Mouse (Mus musculus): ENCODE results near the gene Agl. TPM values are rescaled to one million over a fixed set of nuclear protein-coding genes. Genes with fewer than 3 reads are reported as not detected.
"Not testable (repeated sequence)": the region's sequence is repeated elsewhere in the genome, so short reads cannot be mapped to it uniquely, and the experiment has no call there.

The Agl gene
- polyA plus RNA-seq, 1 experiment from 2014 or later = 50.3 TPM

DNA sequence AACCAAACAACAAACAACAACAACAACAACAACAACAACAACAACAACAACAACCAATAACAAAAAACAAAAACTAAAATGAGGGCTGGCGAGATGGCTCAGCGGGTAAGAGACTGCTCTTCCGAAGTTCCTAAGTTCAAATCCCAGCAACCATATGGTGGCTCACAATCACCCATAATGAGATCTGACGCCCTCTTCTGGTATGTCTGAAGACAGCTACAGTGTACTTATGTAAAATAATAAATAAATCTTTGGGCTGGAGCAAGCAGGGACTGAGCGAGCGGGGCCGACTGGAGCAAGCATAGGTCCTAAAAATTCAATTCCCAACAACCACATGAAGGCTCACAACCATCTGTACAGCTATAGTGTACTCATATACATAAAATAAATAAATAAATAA, 60.3 kb downstream of the Agl start:
- 91% methylated on average over 7 of the region's 7 CpGs for WGBS
- peaks cover 65% of the 10 kb centered on the region for H3K36me3 ChIP-seq
- not testable (repeated sequence) for H3K4me3 ChIP-seq; H3K27me3 ChIP-seq (replicated peaks); H3K27ac ChIP-seq (ENCODE audit: poor library complexity, severe bottlenecking); H3K4me2 ChIP-seq; H3K9ac ChIP-seq; H3K9me3 ChIP-seq (replicated peaks); H3K4me1 ChIP-seq (replicated peaks); ATAC-seq (ENCODE audit: insufficient number of reproducible peaks, low FRiP score)

DNA sequence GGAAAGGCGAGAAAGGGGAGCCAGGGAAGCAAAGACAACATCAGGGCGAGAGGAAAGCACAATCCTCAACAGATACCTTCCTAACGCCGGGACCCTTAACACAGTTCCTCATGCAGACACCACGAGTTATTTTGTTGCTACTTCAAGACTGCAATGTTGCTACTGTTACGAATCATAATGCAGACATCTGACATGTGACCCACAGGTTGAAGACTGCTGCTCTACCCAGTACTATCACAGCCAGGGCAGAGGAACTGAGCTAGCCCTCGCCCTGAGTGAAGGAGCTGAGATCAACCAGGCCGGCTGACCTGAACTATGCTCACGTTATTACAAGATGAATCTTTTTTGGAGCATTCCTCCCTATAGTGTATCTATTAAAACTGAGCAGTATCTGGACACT, 67.0 kb downstream of the Agl start:
- no peak for ATAC-seq (ENCODE audit: insufficient number of reproducible peaks, low FRiP score)
- H3K36me3 ChIP-seq = peaks cover 25% of the 10 kb centered on the region
- peaks cover 3% of the 10 kb centered on the region; the same call in 1 of the 2 replicates for H3K9me3 ChIP-seq (replicated peaks)
- no peaks in the 10 kb centered on the region for H3K27me3 ChIP-seq (replicated peaks)
- 68% methylated on average over 9 of the region's 9 CpGs for WGBS
- no peak overlapping the region for H3K4me3 ChIP-seq
- H3K4me1 ChIP-seq (replicated peaks) = 0 out of 2 replicates have a peak, but pooled peaks cover 4% of the 10 kb centered on the region
- H3K4me2 ChIP-seq = no peak overlapping the region
- no peak overlapping the region for H3K27ac ChIP-seq (ENCODE audit: poor library complexity, severe bottlenecking)
- no peak overlapping the region for H3K9ac ChIP-seq

DNA sequence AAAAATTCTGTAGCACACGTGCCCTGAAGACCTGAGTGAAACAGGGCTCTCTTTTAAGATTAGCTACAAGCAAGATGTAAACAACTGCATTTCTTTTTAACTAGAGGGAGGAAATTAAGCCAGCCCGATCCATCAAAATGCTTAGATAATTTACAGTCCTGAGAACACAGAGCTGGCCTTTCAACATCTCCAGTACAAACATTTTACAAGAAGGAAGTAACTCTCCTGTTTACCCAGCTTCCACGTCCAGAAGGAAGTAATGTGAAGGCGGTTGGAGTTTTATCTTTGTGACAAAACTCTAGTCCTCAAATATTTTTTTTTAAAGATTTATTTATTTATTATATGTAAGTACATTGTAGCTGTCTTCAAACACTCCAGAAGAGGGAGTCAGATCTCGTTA, 67.9 kb downstream of the Agl start:
- Histone ChIP-seq H3K4me2 (no peak overlapping the region), H3K4me1 (replicated peaks) (0 out of 2 replicates have a peak, but pooled peaks cover 4% of the 10 kb centered on the region), H3K4me3 (no peak overlapping the region), H3K9me3 (replicated peaks) (peaks cover 3% of the 10 kb centered on the region; the same call in 1 of the 2 replicates), H3K27ac (ENCODE audit: poor library complexity, severe bottlenecking) (no peak overlapping the region), H3K36me3 (peaks cover 19% of the 10 kb centered on the region), H3K27me3 (replicated peaks) (no peaks in the 10 kb centered on the region), H3K9ac (no peak overlapping the region)
- 73% methylated on average over 5 of the region's 5 CpGs for WGBS
- no peak for ATAC-seq (ENCODE audit: insufficient number of reproducible peaks, low FRiP score)

DNA sequence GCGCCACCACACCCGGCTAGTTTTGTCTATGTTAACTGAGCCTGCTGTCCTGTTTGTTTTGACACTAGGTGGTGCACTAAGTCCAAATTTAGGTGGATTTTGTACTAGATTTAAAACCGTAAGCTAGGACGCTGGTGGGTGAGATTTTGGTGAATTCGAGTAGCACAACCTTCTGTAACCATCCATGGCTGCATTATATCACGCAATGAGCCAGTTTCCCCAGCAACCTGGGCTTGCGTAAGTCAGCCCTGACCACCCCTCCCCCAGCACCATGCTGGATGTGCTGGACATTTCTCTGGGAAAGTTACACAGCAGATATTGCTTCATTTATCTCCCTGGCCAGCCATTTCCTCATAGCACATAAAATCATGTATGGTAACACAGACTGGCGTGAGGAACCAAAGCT, 70.6 kb downstream of the Agl start:
- no peak overlapping the region for H3K27ac ChIP-seq (ENCODE audit: poor library complexity, severe bottlenecking)
- H3K9ac ChIP-seq = no peak overlapping the region
- 68% methylated on average over 8 of the region's 8 CpGs for WGBS
- 0 out of 2 replicates have a peak, but pooled peaks cover 4% of the 10 kb centered on the region for H3K4me1 ChIP-seq (replicated peaks)
- 0 out of 2 replicates have a peak, but pooled peaks have one; percentile 11 for ATAC-seq (ENCODE audit: insufficient number of reproducible peaks, low FRiP score)
- H3K4me2 ChIP-seq = no peak overlapping the region
- H3K36me3 ChIP-seq = no peaks in the 10 kb centered on the region
- no peaks in the 10 kb centered on the region for H3K27me3 ChIP-seq (replicated peaks)
- H3K9me3 ChIP-seq (replicated peaks) = peaks cover 8% of the 10 kb centered on the region; the same call in 1 of the 2 replicates
- no peak overlapping the region for H3K4me3 ChIP-seq

DNA sequence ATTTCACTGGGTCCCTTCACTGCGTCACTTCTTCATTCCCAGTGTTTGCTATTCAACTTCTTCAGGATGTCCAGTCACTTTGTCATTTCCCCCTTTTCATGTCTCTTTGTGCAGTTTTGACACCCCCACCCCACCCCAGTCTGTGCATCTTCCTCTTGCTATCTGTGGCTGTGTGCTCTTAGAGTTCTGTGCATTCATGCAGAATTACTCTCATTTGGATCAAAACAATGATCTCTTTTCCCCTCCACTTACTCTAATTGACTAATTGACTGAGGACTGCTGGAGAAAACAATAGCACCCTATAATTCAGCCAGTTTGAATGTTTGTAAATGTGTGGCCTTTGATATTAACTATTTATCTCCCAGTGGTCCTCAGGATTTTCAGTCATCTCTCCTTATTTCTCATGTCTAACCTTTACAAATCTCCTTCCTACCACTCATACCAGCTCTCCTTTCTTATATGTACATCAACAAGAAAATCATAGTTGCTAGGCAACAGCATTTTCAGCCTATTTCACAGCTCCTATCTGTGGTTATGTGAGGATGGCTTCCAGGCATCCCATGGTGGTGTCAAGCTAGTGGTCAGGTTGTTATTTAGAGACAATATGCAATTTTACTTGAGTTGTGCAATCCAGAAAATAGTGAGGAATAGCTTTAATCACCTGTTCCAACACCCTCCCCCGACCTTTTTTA, 78.3 kb downstream of the Agl start:
- Histone ChIP-seq H3K27me3 (replicated peaks) (no peaks in the 10 kb centered on the region), H3K4me3 (no peak overlapping the region), H3K36me3 (no peaks in the 10 kb centered on the region), H3K4me2 (no peak overlapping the region), H3K27ac (ENCODE audit: poor library complexity, severe bottlenecking) (no peak overlapping the region), H3K9ac (no peak overlapping the region), H3K9me3 (replicated peaks) (peaks cover 5% of the 10 kb centered on the region; the same call in 1 of the 2 replicates), H3K4me1 (replicated peaks) (peaks cover 7% of the 10 kb centered on the region; the same call in 1 of the 2 replicates)
- 71% methylated on average over 2 of the region's 2 CpGs for WGBS
- no peak for ATAC-seq (ENCODE audit: insufficient number of reproducible peaks, low FRiP score)

DNA sequence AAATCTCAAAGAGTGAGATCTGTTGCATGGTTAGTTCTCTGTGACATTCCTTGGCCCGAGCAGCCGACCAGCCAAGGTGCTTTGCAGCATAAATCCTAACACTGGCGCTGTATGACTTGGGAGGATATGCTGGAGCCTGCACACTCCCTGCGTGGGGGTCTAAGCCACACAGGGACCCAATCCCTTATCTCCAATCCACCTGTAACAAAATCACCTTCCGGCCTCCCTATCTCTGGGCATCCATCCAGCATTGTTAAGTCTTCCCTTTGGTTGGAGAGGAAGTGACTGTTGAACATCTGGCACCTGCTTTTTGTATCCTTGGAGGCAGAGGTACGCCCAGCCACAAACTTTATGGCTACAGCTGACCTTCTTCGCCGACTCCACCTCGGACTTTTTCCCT, 81.2 kb downstream of the Agl start:
- Histone ChIP-seq H3K27me3 (replicated peaks) (no peaks in the 10 kb centered on the region), H3K4me3 (no peak overlapping the region), H3K9ac (no peak overlapping the region), H3K4me2 (0 out of 2 replicates have a peak overlapping the region, but pooled peaks have one; percentile 5), H3K27ac (ENCODE audit: poor library complexity, severe bottlenecking) (peak overlapping the region; percentile 8; the same call in 1 of the 2 replicates), H3K4me1 (replicated peaks) (peaks cover 7% of the 10 kb centered on the region; the same call in 1 of the 2 replicates), H3K9me3 (replicated peaks) (no peaks in the 10 kb centered on the region), H3K36me3 (no peaks in the 10 kb centered on the region)
- 50% methylated on average over 9 of the region's 9 CpGs for WGBS
- ATAC-seq (ENCODE audit: insufficient number of reproducible peaks, low FRiP score) = peak; percentile 55; the same call in 1 of the 2 replicates

DNA sequence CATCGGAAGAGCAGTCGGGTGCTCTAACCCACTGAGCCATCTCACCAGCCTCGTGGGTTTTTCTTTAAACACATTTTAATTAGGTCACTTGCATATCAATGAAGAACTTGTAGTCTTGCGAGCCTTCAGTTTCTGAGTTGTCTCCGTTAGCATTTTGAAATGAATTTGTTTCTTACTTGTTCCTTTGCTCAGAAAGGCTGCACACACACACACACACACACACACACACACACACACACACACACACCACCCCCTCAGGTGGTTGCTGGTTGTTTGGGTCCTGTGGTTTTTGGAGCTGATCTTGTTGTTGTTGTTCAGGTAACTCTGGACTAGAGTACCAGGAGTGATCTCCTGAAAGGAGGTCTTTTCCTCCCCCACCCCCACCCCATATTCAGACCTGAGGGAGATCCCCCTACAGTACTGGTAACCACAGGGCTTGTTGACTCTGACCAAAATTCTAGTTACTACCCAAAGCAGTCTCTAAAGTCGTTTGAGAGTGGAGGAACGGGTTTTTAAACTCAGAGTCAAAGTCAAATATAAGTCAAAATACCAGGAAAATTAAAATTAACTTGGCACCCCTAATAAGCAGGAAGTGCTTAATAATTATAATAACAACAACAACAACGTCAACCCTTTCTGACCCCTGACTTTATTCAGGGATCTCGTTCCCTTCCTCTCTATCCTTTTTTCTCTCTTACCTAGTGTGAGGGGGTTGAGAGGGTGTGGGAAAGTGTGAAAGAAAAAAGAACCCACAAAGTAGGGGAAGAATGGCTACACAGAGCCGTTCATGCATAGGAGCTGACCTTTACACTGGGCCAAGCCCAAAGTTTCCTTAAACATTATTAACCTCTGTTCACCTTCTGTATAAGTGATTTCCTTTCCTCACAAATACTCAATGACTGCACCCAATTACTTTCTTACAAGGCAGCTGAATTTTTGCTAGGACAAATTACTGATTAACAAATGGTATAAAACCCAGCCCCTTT, 84.2 kb downstream of the Agl start:
- Histone ChIP-seq H3K4me1 (replicated peaks) (peaks cover 7% of the 10 kb centered on the region; the same call in 1 of the 2 replicates), H3K36me3 (no peaks in the 10 kb centered on the region), H3K27ac (ENCODE audit: poor library complexity, severe bottlenecking) (no peak overlapping the region), H3K27me3 (replicated peaks) (no peaks in the 10 kb centered on the region), H3K9ac (no peak overlapping the region), H3K9me3 (replicated peaks) (no peaks in the 10 kb centered on the region), H3K4me2 (no peak overlapping the region), H3K4me3 (no peak overlapping the region)
- WGBS = 69% methylated on average over 10 of the region's 10 CpGs
- ATAC-seq (ENCODE audit: insufficient number of reproducible peaks, low FRiP score) = no peak

DNA sequence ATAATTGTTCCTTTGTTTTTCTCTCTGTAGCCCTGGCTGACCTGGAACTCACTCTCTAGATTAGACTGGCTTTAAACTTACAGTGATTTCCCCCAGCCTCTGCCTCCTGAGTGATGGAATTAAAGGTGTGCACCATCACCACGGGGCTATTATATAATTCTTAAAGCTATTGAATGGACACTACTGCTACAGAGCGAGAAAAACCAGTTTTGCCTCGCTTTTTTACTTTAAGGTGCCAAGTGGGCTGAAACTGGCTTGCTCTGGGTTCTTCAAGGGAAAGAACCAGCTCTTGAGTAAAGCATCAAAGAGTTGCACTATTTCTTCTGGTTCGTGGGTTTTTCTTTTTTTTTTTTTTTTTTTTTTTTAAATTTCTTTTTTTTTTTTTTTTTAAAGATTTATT, 85.0 kb downstream of the Agl start:
- 79% methylated on average over 4 of the region's 4 CpGs for WGBS

DNA sequence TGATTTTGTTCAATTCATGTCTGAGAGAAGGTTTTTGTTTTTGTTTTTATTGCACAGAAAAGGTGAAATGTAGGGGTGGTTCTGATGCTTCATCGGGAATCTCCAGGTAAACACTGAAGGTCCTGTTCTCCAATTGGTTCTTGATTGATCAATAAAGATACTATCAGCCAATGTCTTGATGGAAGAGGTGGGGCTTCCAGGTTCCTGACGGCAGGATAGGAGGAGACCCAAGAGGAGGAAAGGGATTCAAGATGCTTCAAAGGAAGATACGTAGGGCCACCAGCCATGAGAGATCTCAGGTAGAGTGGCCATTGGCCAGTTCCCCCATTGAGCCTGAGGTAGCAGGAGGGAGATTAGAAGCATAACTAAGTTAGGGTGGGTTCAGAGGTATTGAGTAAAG, 89.0 kb downstream of the Agl start:
- Histone ChIP-seq H3K9ac (no peak overlapping the region), H3K4me2 (no peak overlapping the region), H3K4me1 (replicated peaks) (peaks cover 1% of the 10 kb centered on the region; the same call in 1 of the 2 replicates), H3K9me3 (replicated peaks) (no peaks in the 10 kb centered on the region), H3K4me3 (no peak overlapping the region), H3K27me3 (replicated peaks) (no peaks in the 10 kb centered on the region), H3K36me3 (no peaks in the 10 kb centered on the region), H3K27ac (ENCODE audit: poor library complexity, severe bottlenecking) (no peak overlapping the region)
- 50% methylated on average over 3 of the region's 3 CpGs for WGBS
- no peak for ATAC-seq (ENCODE audit: insufficient number of reproducible peaks, low FRiP score)

More for the DNA sequence above, 85.0 kb downstream of the Agl start:
- no peak overlapping the region for H3K9ac ChIP-seq
- H3K4me2 ChIP-seq = no peak overlapping the region
- no peaks in the 10 kb centered on the region for H3K36me3 ChIP-seq
- H3K27ac ChIP-seq (ENCODE audit: poor library complexity, severe bottlenecking) = no peak overlapping the region
- ATAC-seq (ENCODE audit: insufficient number of reproducible peaks, low FRiP score) = no peak
- no peaks in the 10 kb centered on the region for H3K9me3 ChIP-seq (replicated peaks)
- no peaks in the 10 kb centered on the region for H3K27me3 ChIP-seq (replicated peaks)
- peaks cover 7% of the 10 kb centered on the region; the same call in 1 of the 2 replicates for H3K4me1 ChIP-seq (replicated peaks)
- no peak overlapping the region for H3K4me3 ChIP-seq

DNA sequence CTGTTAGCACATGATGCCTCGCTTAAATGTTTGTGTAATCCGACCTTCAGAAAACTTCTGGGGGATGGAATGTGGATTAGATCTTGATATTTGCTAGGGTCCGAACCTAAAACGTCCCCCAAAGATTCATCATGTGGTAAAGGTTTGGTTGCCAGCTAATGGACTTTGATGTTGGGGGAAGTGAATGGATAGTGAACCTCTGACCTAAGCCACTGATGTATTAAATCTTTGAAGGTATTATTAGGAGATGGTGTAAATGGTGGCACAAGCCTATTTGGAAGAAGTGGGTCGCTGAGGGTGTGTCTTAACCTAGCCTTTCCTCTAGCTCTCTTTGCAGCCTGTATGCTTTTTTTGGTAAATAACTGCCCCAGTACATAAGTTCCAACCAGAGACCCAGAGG, 94.9 kb downstream of the Agl start:
- no peak for ATAC-seq (ENCODE audit: insufficient number of reproducible peaks, low FRiP score)
- WGBS = 29% methylated on average over 5 of the region's 5 CpGs
- Histone ChIP-seq H3K4me3 (peak overlapping the region; percentile 92), H3K27ac (ENCODE audit: poor library complexity, severe bottlenecking) (no peak overlapping the region), H3K9me3 (replicated peaks) (no peaks in the 10 kb centered on the region), H3K9ac (0 out of 2 replicates have a peak overlapping the region, but pooled peaks have one; percentile 91), H3K27me3 (replicated peaks) (no peaks in the 10 kb centered on the region), H3K4me1 (replicated peaks) (peaks cover 20% of the 10 kb centered on the region), H3K4me2 (peak overlapping the region; percentile 82), H3K36me3 (no peaks in the 10 kb centered on the region)

DNA sequence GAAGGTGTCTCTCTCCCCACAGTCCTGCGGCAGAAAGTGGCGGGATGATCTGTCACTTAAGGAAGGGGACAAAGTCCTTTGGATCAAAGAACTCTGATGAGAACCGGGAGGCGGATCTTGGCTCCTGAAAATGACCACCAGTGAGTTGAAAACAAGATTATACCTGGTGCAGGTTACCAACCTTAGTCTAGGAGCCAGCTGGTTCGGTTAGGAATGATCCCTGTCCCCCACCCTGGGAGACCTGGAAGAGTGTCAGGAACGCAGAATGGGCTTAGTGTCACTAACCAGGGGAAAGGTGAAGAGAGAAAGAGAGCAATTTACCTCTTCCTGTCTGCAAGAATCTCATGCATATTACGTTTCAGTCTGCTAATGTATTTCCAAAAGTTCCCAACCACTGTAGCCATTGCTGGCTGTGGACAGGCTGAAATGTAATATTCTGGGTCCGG, 95.5 kb downstream of the Agl start, which contains the start of gene Slc35a3:
Gene Slc35a3 (minus strand): TSS at position 396 of the 446 bp plus-strand sequence.
- H3K9ac ChIP-seq = peak within 1 kb of the TSS; percentile 91
- 1% methylated on average over 8 of the region's 8 CpGs for WGBS
- no peak for ATAC-seq (ENCODE audit: insufficient number of reproducible peaks, low FRiP score)

More for the DNA sequence above, 95.5 kb downstream of the Agl start, which contains the start of gene Slc35a3:
- Histone ChIP-seq H3K27ac (ENCODE audit: poor library complexity, severe bottlenecking) (peak within 1 kb of the TSS; percentile 76), H3K4me2 (peak within 1 kb of the TSS; percentile 82), H3K9me3 (replicated peaks) (no peaks in the 10 kb centered on the region), H3K4me1 (replicated peaks) (peaks cover 20% of the 10 kb centered on the region), H3K36me3 (no peaks in the 10 kb centered on the region), H3K4me3 (peak within 1 kb of the TSS; percentile 92), H3K27me3 (replicated peaks) (no peaks in the 10 kb centered on the region)
